Mouse (Mus musculus) embryonic facial prominence, embryonic 14.5 days (tissue): ENCODE data around the gene Nfia. TPM values are rescaled to one million over a fixed set of nuclear protein-coding genes. Genes with fewer than 3 reads are reported as not detected.
A peak's percentile ranks its signal among the peaks of the same experiment; 100 is the strongest.

Experiments used
- ATAC-seq: fragments of 200-750 bp; cut with Nextera tagmentation; 2 replicates; pipeline ENCODE4 v1.8.0; 2017; ENCODE audit warnings: low read depth, moderate number of reproducible peaks, moderate TSS enrichment
- DNase-seq: peaks from one replicate; pipeline ENCODE4 v3.0.0-alpha.2; 2015; ENCODE audit warnings: low spot score
- H3K27ac ChIP-seq: fragments of 300-500 bp; sonication (generic); replicated peaks from 2 replicates; pipeline ENCODE4 v1.5.1; 2014; ENCODE audit warnings: low read depth, mild to moderate bottlenecking, low read length, moderate library complexity
- H3K27me3 ChIP-seq: fragments of 300-500 bp; sonication (generic); replicated peaks from 2 replicates; pipeline ENCODE4 v1.6.1; 2014; ENCODE audit warnings: low read length; ENCODE audit not compliant: control insufficient read depth, insufficient read depth
- H3K36me3 ChIP-seq: fragments of 300-500 bp; sonication (generic); 2 replicates; pipeline ENCODE4 v1.6.1; 2014; ENCODE audit warnings: low read length, mixed read lengths; ENCODE audit not compliant: control insufficient read depth, insufficient read depth
- H3K4me1 ChIP-seq: fragments of 300-500 bp; sonication (generic); 2 replicates; pipeline ENCODE4 v1.6.1; 2014; ENCODE audit warnings: antibody characterized with exemption, low read length; ENCODE audit not compliant: control insufficient read depth, insufficient read depth
- H3K4me2 ChIP-seq: fragments of 300-500 bp; sonication (generic); 2 replicates; pipeline ENCODE4 v1.6.1; 2014; ENCODE audit warnings: low read depth, mild to moderate bottlenecking, low read length, moderate library complexity, mixed read lengths
- H3K4me3 ChIP-seq: fragments of 300-500 bp; sonication (generic); 2 replicates; pipeline ENCODE4 v1.5.1; 2014; ENCODE audit warnings: low read depth, mild to moderate bottlenecking, low read length
- H3K9ac ChIP-seq: fragments of 300-500 bp; sonication (generic); 2 replicates; pipeline ENCODE4 v1.6.1; 2014; ENCODE audit warnings: low read depth, mild to moderate bottlenecking, low read length, moderate library complexity, mixed read lengths
- H3K9me3 ChIP-seq: fragments of 300-500 bp; sonication (generic); 2 replicates; pipeline ENCODE4 v1.6.1; 2016; ENCODE audit warnings: low read length; ENCODE audit not compliant: control insufficient read depth
- WGBS: fragments of 180-500 bp; shearing (Covaris S2); extraction: QIAGEN DNeasy Blood & Tissue Kit; methylation state at CpG from one replicate; pipeline ENCODE4 v1.1.7; 2014; 5-methylcytosine and 5-hydroxymethylcytosine counted together
- polyA plus RNA-seq: library from polyadenylated mRNA; unstranded; fragments of >200 nt; fragmentation: Nextera tagmentation; extraction: Ambion mirVana; gene quantifications from 2 replicates; pipeline ENCODE4 v1.2.1, GENCODE M21; 2014

The Nfia gene
- polyA plus RNA-seq, 1 experiment from 2014 or later: 61.7 TPM

- H3K27ac ChIP-seq: no peak overlapping the region
- DNase-seq (no peak), ATAC-seq (no peak)
- H3K4me2 ChIP-seq: no peak overlapping the region
- no peak overlapping the region for H3K9ac ChIP-seq
- 80% methylated on average over 10 of the region's 10 CpGs for WGBS
- no peaks in the 10 kb centered on the region for H3K9me3 ChIP-seq
- H3K4me3 ChIP-seq: no peak overlapping the region
- H3K27me3 ChIP-seq: no peaks in the 10 kb centered on the region
- H3K4me1 ChIP-seq: peaks cover 13% of the 10 kb centered on the region
- H3K36me3 ChIP-seq: peaks cover 15% of the 10 kb centered on the region
Observed at GRCm38 (mm10) chr4:97793931-97794330, 21.4 kb downstream of the Nfia start.

- peaks cover 15% of the 10 kb centered on the region for H3K36me3 ChIP-seq
- H3K27ac ChIP-seq: no peak overlapping the region
- no peak overlapping the region for H3K4me2 ChIP-seq
- no peaks in the 10 kb centered on the region for H3K27me3 ChIP-seq
- H3K4me3 ChIP-seq: no peak overlapping the region
- H3K4me1 ChIP-seq: peaks cover 11% of the 10 kb centered on the region
- DNase-seq (no peak), ATAC-seq (no peak)
- no peak overlapping the region for H3K9ac ChIP-seq
- WGBS: 87% methylated on average over 4 of the region's 4 CpGs
- H3K9me3 ChIP-seq: no peaks in the 10 kb centered on the region
Observed at GRCm38 (mm10) chr4:97794865-97795264, 22.3 kb downstream of the Nfia start.

GRCm38 (mm10) chr4:97795957-97796356 is 23.4 kb downstream of the Nfia start:
- H3K36me3 ChIP-seq: peaks cover 18% of the 10 kb centered on the region
- ATAC-seq (peak; percentile 9; the same call in 1 of the 2 replicates), DNase-seq (no peak)
- no peaks in the 10 kb centered on the region for H3K27me3 ChIP-seq
- no peak overlapping the region for H3K4me3 ChIP-seq
- H3K9ac ChIP-seq: no peak overlapping the region
- H3K27ac ChIP-seq: peak overlapping the region; percentile 33
- no peaks in the 10 kb centered on the region for H3K9me3 ChIP-seq
- H3K4me1 ChIP-seq: peaks cover 11% of the 10 kb centered on the region
- 71% methylated on average over 5 of the region's 5 CpGs for WGBS
- H3K4me2 ChIP-seq: peak overlapping the region; percentile 18; the same call in 1 of the 2 replicates

- peak; percentile 70 for DNase-seq
- no peaks in the 10 kb centered on the region for H3K9me3 ChIP-seq
- 58% methylated on average over 10 of the region's 10 CpGs for WGBS
- H3K9ac ChIP-seq: no peak overlapping the region
- H3K4me1 ChIP-seq: peaks cover 11% of the 10 kb centered on the region
- H3K27me3 ChIP-seq: no peaks in the 10 kb centered on the region
- peaks cover 23% of the 10 kb centered on the region for H3K36me3 ChIP-seq
- H3K4me3 ChIP-seq: no peak overlapping the region
- peak overlapping the region; percentile 18; the same call in 1 of the 2 replicates for H3K4me2 ChIP-seq
- ATAC-seq: peak; percentile 79
- peak overlapping the region; percentile 33; the same call in 1 of the 2 replicates for H3K27ac ChIP-seq
Observed at GRCm38 (mm10) chr4:97796505-97796904, 24.0 kb downstream of the Nfia start.

- peaks cover 23% of the 10 kb centered on the region for H3K36me3 ChIP-seq
- 81% methylated on average over 3 of the region's 3 CpGs for WGBS
- H3K4me2 ChIP-seq: no peak overlapping the region
- no peaks in the 10 kb centered on the region for H3K27me3 ChIP-seq
- no peak for DNase-seq
- H3K27ac ChIP-seq: no peak overlapping the region
- peaks cover 13% of the 10 kb centered on the region; the same call in 1 of the 2 replicates for H3K9me3 ChIP-seq
- H3K9ac ChIP-seq: no peak overlapping the region
- no peak for ATAC-seq
- H3K4me1 ChIP-seq: no peaks in the 10 kb centered on the region
- H3K4me3 ChIP-seq: no peak overlapping the region
Observed at GRCm38 (mm10) chr4:97803791-97804190, 31.3 kb downstream of the Nfia start.

GRCm38 (mm10) chr4:97804638-97805037 is 32.1 kb downstream of the Nfia start:
- no peaks in the 10 kb centered on the region for H3K4me1 ChIP-seq
- H3K9me3 ChIP-seq: peaks cover 13% of the 10 kb centered on the region; the same call in 1 of the 2 replicates
- no peak overlapping the region for H3K27ac ChIP-seq
- H3K36me3 ChIP-seq: peaks cover 25% of the 10 kb centered on the region
- no peak overlapping the region for H3K4me3 ChIP-seq
- H3K27me3 ChIP-seq: no peaks in the 10 kb centered on the region
- ATAC-seq (no peak), DNase-seq (no peak)
- H3K4me2 ChIP-seq: no peak overlapping the region
- WGBS: 62% methylated on average over 5 of the region's 5 CpGs
- H3K9ac ChIP-seq: no peak overlapping the region

- ATAC-seq (no peak), DNase-seq (no peak)
- Histone ChIP-seq H3K36me3 (peaks cover 22% of the 10 kb centered on the region), H3K27ac (no peak overlapping the region), H3K4me2 (no peak overlapping the region), H3K27me3 (no peaks in the 10 kb centered on the region), H3K4me3 (no peak overlapping the region), H3K4me1 (no peaks in the 10 kb centered on the region), H3K9me3 (peaks cover 13% of the 10 kb centered on the region; the same call in 1 of the 2 replicates), H3K9ac (no peak overlapping the region)
- 41% methylated on average over 2 of the region's 2 CpGs for WGBS
Observed at GRCm38 (mm10) chr4:97805255-97805654, 32.7 kb downstream of the Nfia start.

- H3K36me3 ChIP-seq: peaks cover 21% of the 10 kb centered on the region
- no peaks in the 10 kb centered on the region for H3K4me1 ChIP-seq
- H3K4me2 ChIP-seq: no peak overlapping the region
- 75% methylated on average over 7 of the region's 7 CpGs for WGBS
- no peak for ATAC-seq
- no peak overlapping the region for H3K27ac ChIP-seq
- peaks cover 13% of the 10 kb centered on the region; the same call in 1 of the 2 replicates for H3K9me3 ChIP-seq
- no peak overlapping the region for H3K4me3 ChIP-seq
- no peak overlapping the region for H3K9ac ChIP-seq
- no peak for DNase-seq
- H3K27me3 ChIP-seq: no peaks in the 10 kb centered on the region
Observed at GRCm38 (mm10) chr4:97805896-97806808, 33.6 kb downstream of the Nfia start.
